Mouse (Mus musculus) natural killer cell, adult 2 months (primary cell): ENCODE data around the gene Akt1.
A peak's percentile ranks its signal among the peaks of the same experiment; 100 is the strongest.

ENCODE experiments used
- DNase-seq, 2 experiments: peaks; one replicate each; pipeline ENCODE4 v3.0.0; 2022; ENCODE audit warnings: low spot score in 2 of 2

Gene Akt1

DNA sequence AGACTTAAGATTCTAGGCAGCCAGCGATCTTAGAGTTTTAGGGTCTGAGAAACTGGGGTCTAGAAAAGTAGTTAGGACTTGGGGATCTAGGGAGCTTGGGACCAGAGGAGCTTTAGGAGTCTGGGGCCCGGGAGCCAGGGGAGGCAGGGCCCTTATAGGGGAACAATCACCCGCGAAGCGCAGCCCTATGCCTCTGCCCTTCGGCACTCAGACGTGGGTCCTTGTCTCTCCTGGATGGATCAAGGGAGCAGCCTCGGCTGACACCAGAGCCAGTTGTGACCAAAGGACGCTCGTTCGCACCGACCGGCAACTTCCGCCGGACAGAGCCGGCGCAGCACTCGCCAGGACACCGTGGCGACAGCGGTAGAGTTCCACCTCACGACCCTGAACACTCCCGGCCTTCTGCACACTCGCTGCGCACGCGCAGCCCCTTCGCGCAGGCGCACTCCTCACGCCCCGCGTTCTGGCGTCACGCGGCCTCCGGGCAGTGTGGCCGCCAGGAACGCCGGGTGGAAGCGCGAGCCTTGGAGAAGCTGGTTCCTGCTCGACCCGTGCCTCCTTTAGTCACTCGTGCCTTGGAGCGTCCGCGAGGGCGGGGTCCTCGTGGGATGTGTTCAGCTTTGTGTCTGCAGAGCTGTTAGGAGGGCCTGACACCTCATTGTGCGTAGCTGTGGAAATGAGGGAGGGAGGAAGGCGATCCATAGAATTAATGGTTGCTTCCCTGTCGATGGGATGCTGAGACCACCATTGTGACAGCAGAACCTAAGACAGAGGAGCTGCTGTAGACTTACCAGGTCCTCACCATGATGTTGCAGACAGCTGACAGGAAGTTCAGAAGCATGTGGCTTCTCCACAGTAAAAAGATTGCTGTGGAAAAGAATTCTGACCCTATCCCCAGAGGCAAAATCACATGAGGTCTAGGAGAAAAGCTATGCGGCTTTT is 18.8 kb upstream of the Akt1 start:
- DNase-seq, result peak; percentile 88 to 90

DNA sequence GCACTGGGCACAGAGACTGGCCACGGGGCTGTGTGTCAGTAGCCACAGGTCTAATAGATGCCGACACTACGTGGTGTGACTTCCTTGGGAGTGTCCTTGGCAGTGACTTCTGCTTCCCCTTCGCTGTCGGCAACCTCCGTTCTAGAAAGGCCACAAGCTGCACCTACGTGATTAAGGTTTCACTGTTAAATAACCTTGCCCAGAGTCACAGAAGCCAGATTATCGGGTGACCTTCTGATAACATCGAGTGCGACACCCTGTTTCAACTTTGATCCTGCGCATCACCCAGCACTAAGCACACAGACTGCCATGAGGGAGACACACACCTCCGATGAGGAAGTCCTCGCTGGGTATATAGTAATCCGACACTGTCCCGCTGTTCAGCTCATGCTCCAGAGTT is 13.8 kb upstream of the Akt1 start:
- DNase-seq, result peak; percentile 48 to 51

- DNase-seq, result no peak
Observed at GRCm38 (mm10) chr12:112683351-112683750, 8.7 kb upstream of the Akt1 start.

GRCm38 (mm10) chr12:112679027-112679996 is 4.6 kb upstream of the Akt1 start:
- DNase-seq, result no peak

GRCm38 (mm10) chr12:112678555-112679026 is 3.9 kb upstream of the Akt1 start, which contains the start of gene Zbtb42:
Zbtb42 (plus strand) TSS chr12:112678828.
- peak; percentile 33 to 42 for DNase-seq

DNA sequence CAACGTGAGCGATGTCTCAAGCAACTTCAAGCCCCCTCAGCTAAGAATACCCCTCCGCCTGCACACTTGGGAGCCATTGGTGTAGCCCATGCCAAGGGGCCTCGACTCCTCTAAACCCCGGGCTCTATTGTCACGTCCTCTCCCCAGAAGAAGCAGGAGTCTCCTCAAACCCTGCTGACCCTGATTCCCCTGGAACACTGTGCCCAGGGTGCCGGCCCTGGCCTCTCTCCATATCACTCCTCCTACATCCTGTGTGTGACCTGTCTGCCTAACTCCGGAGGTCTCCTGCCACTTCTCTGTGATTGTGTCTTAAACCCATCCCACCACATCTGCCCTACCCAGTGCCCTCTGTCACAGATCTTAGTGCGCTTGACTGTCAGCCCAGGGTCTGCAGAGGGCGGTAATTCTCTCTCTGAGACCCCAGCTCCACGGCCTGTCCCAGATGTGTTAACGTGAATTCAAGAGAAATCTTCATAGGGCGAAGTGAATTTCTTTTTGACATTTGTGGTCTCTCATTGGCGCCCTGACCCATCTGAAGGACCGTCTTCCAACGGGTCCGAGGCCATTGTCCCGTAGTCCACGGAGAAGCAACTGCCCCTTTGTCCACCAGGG is 3.4 kb upstream of the Akt1 start:
- DNase-seq, result no peak

- no peak for DNase-seq
Observed at GRCm38 (mm10) chr12:112677076-112677475, 2.4 kb upstream of the Akt1 start.

GRCm38 (mm10) chr12:112675245-112676035 is 756 bp upstream of the Akt1 start:
- DNase-seq, result peak; percentile 76 to 86

GRCm38 (mm10) chr12:112673576-112674091 is 1.1 kb downstream of the Akt1 start:
- DNase-seq, result no peak

- DNase-seq, result peak; percentile 30 to 57
Observed at GRCm38 (mm10) chr12:112672744-112673575, 1.7 kb downstream of the Akt1 start.

GRCm38 (mm10) chr12:112671891-112672290 is 2.8 kb downstream of the Akt1 start:
- DNase-seq, result no peak

- no peak for DNase-seq
Observed at GRCm38 (mm10) chr12:112670718-112671393, 3.8 kb downstream of the Akt1 start.

GRCm38 (mm10) chr12:112667619-112668297 is 6.9 kb downstream of the Akt1 start:
- DNase-seq, result no peak

- DNase-seq, result no peak
Observed at GRCm38 (mm10) chr12:112665881-112666544, 8.7 kb downstream of the Akt1 start.

DNA sequence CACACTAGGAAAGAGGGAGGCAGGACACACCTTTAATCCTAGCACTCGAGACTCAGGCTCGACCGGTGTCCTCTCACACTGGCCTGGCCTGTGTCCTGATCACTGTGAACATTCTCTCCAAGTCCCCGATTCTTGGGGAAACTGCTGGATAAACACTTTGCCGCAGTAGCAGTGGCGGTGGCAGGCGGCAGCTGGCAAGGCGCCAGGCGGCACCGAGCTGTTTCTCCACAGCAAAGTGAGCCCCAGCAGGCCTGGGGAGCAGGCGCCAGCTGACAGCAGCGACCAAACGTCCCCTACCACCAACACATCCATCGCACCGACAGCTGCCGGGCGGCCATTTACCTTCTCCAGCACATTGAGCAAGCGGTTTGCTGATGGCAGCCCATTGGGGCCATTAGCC is 9.2 kb downstream of the Akt1 start:
- no peak for DNase-seq

GRCm38 (mm10) chr12:112664656-112665055 is 10.0 kb downstream of the Akt1 start:
- DNase-seq, result no peak

GRCm38 (mm10) chr12:112664124-112664523 is 10.6 kb downstream of the Akt1 start:
- DNase-seq, result no peak

- no peak for DNase-seq
Observed at GRCm38 (mm10) chr12:112663716-112664115, 11.0 kb downstream of the Akt1 start.
